Mouse (Mus musculus): ENCODE measurements at regions not wholly inside any gene's neighbourhood (a gene's known extent, or its start where the extent isn't known, plus 50 kb on each side); places are given as distances from the start of the nearest gene placed in this dataset.
A peak's percentile ranks its signal among the peaks of the same experiment; 100 is the strongest.

DNA sequence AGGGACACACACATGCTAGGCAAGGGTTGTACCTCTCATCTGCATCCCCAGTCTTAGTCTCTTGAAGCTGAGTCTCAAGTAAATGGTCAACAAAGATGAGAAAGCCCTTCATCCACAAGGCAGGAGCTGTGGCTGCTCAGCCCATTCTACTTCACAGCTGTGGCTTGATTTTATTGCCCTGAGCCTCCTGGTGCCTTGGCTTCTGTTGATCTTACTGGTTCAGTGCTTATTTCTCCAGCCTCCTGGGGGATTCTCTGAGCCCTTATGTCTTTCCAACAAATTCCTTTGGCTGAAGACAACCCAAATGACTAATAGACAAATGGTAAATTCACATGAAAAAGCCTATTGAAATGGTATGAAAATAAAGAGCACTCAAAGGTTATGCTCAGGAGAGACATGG is 167.3 kb upstream of the Fndc3a start:
- H3K4me1 ChIP-seq: no peaks in the 10 kb centered on the region
- no peak overlapping the region for H3K4me2 ChIP-seq
- no peak overlapping the region for H3K9ac ChIP-seq
- H3K9me3 ChIP-seq (replicated peaks): no peaks in the 10 kb centered on the region
- ATAC-seq: no peak
- no peaks in the 10 kb centered on the region for H3K27me3 ChIP-seq
- H3K36me3 ChIP-seq (ENCODE audit: poor library complexity, severe bottlenecking): no peaks in the 10 kb centered on the region
- H3K4me3 ChIP-seq: no peak overlapping the region
- no peak overlapping the region for H3K27ac ChIP-seq

DNA sequence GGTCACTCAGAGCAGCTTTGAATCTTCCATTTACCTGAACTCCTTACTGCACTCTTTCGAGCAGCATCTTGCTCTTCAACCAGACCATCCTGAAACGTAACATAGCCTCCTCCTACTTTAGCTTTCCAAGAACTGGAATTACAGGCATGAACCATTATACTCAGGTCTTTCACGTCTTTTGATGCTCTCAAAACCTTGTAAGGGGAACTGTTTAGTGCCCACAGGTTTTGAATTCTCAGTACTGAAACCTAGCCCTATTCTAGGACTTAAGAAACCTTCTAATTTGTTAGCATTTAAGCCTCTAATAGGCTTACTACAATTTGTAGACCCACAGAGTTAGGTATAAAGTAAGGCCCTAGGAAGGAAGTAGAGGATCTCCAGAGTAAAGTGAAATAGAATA is 163.7 kb upstream of the Fndc3a start:
- Histone ChIP-seq H3K9me3 (replicated peaks) (no peaks in the 10 kb centered on the region), H3K27ac (no peak overlapping the region), H3K4me1 (0 out of 2 replicates have a peak, but pooled peaks cover 5% of the 10 kb centered on the region), H3K9ac (no peak overlapping the region), H3K36me3 (ENCODE audit: poor library complexity, severe bottlenecking) (no peaks in the 10 kb centered on the region), H3K27me3 (no peaks in the 10 kb centered on the region), H3K4me2 (no peak overlapping the region), H3K4me3 (no peak overlapping the region)
- ATAC-seq: no peak
- 86% methylated on average over 3 of the region's 3 CpGs for WGBS

DNA sequence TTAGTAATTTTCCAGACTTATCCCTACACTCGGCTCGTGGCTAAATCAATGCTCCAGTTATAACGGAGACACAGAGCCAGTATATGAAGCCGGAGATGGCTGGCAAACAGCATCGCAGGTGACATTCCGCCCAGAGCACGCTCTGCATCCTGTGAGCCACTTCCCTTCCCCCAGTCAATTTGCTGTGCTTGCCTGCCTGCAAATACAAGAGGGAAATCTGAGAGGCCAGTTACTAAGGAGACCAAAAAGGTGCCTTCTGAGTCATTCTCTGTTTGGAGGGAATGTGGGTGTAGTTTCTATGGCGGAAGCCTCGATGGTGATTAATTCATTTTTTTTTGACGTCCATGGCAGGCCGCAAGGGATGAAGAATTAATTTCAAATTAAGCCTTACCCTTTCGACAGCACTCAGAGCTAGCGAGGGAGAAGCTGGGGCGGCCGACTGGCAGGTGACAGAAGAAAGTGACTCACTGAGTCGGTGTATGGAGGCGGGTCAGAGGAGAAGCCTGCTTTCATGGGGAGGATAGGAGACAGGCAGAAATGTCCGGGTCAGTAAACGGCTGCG is 159.5 kb upstream of the Fndc3a start:
- WGBS: 48% methylated on average over 20 of the region's 20 CpGs
- Histone ChIP-seq H3K27ac (no peak overlapping the region), H3K9ac (no peak overlapping the region), H3K4me2 (peak overlapping the region; percentile 15), H3K4me3 (no peak overlapping the region), H3K27me3 (no peaks in the 10 kb centered on the region), H3K4me1 (0 out of 2 replicates have a peak, but pooled peaks cover 5% of the 10 kb centered on the region), H3K9me3 (replicated peaks) (no peaks in the 10 kb centered on the region), H3K36me3 (ENCODE audit: poor library complexity, severe bottlenecking) (no peaks in the 10 kb centered on the region)
- ATAC-seq: peak; percentile 51; the same call in 1 of the 2 replicates

DNA sequence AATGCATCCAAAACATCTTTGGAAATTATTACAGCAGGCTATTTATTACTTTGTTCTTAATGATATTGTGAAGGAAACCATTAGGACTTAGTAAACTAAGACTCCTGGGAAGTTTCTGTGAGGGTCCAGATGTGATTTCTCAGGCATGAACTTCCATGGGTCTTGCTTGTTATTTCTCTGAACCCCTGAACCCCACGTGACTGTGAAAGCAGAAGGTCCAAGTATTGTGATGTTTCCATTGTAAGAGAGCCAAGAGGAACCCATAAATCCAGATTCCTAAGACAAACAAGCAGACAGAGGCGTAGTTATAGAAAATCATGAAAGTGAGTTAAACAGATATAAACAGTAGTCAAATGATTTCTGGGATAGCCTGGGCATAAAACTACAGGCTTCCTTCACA is 157.1 kb upstream of the Fndc3a start:
- Histone ChIP-seq H3K27ac (no peak overlapping the region), H3K9ac (no peak overlapping the region), H3K9me3 (replicated peaks) (no peaks in the 10 kb centered on the region), H3K4me3 (no peak overlapping the region), H3K4me2 (no peak overlapping the region), H3K4me1 (0 out of 2 replicates have a peak, but pooled peaks cover 5% of the 10 kb centered on the region), H3K27me3 (no peaks in the 10 kb centered on the region), H3K36me3 (ENCODE audit: poor library complexity, severe bottlenecking) (no peaks in the 10 kb centered on the region)
- WGBS: 89% methylated on average over 2 of the region's 2 CpGs
- no peak for ATAC-seq

DNA sequence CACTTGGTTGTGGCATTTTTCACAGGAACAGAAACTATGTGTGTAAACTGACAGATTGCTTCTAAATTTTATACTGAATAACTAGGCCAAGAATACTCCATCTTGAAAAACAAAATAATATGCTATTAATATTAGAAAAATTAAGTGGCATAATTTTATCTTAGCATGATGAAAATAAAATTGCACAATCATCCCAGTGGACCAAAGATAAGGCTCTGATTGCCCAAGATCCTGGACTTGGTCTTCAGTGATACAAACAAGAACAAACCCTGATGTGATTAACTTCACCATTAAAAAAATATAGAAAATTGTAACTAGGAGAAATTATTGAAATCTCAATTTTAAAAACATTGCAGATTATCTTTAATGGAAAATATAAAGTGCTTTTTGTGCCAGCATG is 155.7 kb upstream of the Fndc3a start:
- no peak overlapping the region for H3K9ac ChIP-seq
- H3K4me1 ChIP-seq: 0 out of 2 replicates have a peak, but pooled peaks cover 5% of the 10 kb centered on the region
- H3K9me3 ChIP-seq (replicated peaks): no peaks in the 10 kb centered on the region
- no peak overlapping the region for H3K4me3 ChIP-seq
- no peaks in the 10 kb centered on the region for H3K36me3 ChIP-seq (ENCODE audit: poor library complexity, severe bottlenecking)
- no peak overlapping the region for H3K27ac ChIP-seq
- no peak for ATAC-seq
- no peak overlapping the region for H3K4me2 ChIP-seq
- H3K27me3 ChIP-seq: no peaks in the 10 kb centered on the region

DNA sequence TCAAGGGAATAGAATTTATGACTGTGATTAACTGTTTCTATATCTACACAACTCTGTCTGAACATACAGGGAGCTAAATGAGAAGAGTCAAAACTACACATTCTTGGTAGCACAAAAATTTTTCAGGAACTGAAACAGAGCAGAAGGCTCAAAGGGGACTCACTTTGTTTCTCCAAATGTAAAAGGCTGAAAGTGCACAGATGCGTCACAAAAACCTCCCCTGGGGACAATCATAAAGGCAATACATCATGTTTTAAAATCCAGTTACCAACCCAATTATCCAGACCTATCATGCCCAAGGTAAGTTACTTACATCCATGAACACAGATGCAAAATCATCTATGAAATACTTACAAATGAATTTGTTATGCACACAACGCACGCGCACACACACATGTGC is 155.0 kb upstream of the Fndc3a start:
- H3K9ac ChIP-seq: no peak overlapping the region
- ATAC-seq: no peak
- no peak overlapping the region for H3K4me3 ChIP-seq
- no peaks in the 10 kb centered on the region for H3K27me3 ChIP-seq
- no peaks in the 10 kb centered on the region for H3K36me3 ChIP-seq (ENCODE audit: poor library complexity, severe bottlenecking)
- H3K27ac ChIP-seq: no peak overlapping the region
- H3K4me1 ChIP-seq: 0 out of 2 replicates have a peak, but pooled peaks cover 4% of the 10 kb centered on the region
- no peaks in the 10 kb centered on the region for H3K9me3 ChIP-seq (replicated peaks)
- WGBS: 92% methylated on average over 4 of the region's 4 CpGs
- H3K4me2 ChIP-seq: no peak overlapping the region

DNA sequence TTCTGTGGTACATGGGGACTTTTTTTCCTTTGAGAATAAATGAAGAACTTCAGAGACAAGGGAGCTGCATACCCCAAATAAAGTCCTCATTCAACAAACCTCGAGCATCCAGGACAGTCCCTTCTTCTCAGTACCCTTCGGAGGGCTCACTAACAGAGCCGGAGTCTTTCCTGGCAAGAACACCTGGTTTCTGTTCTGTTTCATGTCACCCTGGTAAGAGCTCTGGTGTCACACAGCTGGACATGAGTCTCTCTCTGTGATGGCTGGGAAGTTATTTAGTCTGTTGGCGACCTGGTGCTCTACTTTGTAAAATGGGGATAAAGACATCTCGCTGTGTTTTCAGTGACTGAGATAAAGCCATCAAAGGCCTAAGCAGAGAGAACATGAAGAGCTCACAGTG is 154.3 kb upstream of the Fndc3a start:
- no peaks in the 10 kb centered on the region for H3K36me3 ChIP-seq (ENCODE audit: poor library complexity, severe bottlenecking)
- no peak overlapping the region for H3K9ac ChIP-seq
- ATAC-seq: no peak
- H3K4me2 ChIP-seq: no peak overlapping the region
- no peak overlapping the region for H3K4me3 ChIP-seq
- WGBS: 77% methylated on average over 5 of the region's 5 CpGs
- no peaks in the 10 kb centered on the region for H3K27me3 ChIP-seq
- no peak overlapping the region for H3K27ac ChIP-seq
- H3K9me3 ChIP-seq (replicated peaks): no peaks in the 10 kb centered on the region
- no peaks in the 10 kb centered on the region for H3K4me1 ChIP-seq

DNA sequence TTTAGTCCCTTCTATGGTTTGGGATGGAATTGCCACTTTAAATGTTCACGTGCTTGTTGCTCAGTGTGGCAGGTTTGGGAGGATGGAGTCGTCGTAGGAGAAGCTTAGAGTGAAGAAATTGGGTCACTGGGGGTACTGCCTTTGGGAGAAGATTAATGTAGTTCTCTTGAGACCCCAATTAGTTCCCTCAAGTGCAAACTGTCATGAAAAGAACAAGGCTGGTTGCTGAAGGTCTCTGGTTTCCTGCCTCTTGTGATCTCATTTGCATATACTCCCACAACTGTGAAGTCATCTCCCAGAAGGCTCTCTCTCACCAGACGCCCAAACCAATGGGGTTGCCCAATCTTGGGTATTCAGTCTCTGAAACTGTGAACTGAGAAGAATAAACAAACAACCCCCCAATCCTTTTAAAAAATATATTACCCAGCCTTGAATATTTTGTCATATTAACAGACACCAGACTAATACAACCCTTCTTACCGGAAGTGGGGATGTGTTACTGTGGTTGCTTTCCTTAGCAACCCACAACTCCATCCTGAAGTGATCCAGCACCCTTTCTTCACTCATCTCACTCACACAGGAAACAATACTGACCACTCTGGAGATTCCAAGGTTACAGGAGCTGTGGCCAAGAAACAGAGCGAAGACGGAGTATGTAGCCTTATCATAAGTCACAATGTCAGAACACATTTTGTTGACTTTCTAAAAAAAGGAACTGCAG is 153.2 kb upstream of the Fndc3a start:
- 74% methylated on average over 7 of the region's 7 CpGs for WGBS
- no peak for ATAC-seq
- no peaks in the 10 kb centered on the region for H3K36me3 ChIP-seq (ENCODE audit: poor library complexity, severe bottlenecking)

DNA sequence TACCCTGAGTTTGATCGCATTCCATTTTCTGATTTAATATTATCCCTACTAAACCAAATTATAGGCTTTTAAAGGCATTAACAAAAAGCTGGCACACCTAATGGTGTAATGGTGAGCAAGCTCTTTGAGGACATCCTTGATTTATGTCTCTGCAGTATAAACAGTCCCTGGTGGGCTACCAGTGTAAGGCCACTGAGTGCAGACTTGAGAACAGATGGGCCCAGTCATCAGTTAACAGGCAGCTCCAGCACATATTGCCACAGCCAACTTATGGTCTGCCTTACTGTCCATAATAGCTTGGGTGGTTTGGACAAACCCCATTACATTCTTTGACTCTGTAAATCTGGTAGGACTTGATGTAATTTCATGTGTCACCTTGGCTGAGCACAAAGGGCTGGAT is 144.4 kb upstream of the Fndc3a start:
- H3K27me3 ChIP-seq: no peaks in the 10 kb centered on the region
- 98% methylated on average over 1 of the region's 1 CpGs for WGBS
- H3K4me1 ChIP-seq: no peaks in the 10 kb centered on the region
- no peak overlapping the region for H3K4me3 ChIP-seq
- H3K4me2 ChIP-seq: no peak overlapping the region
- no peaks in the 10 kb centered on the region for H3K9me3 ChIP-seq (replicated peaks)
- no peaks in the 10 kb centered on the region for H3K36me3 ChIP-seq (ENCODE audit: poor library complexity, severe bottlenecking)
- no peak overlapping the region for H3K9ac ChIP-seq
- no peak for ATAC-seq
- H3K27ac ChIP-seq: no peak overlapping the region

More for the DNA sequence above, 153.2 kb upstream of the Fndc3a start:
- Histone ChIP-seq H3K27me3 (no peaks in the 10 kb centered on the region), H3K4me1 (no peaks in the 10 kb centered on the region), H3K4me3 (no peak overlapping the region), H3K4me2 (no peak overlapping the region), H3K9me3 (replicated peaks) (no peaks in the 10 kb centered on the region), H3K27ac (no peak overlapping the region), H3K9ac (no peak overlapping the region)

DNA sequence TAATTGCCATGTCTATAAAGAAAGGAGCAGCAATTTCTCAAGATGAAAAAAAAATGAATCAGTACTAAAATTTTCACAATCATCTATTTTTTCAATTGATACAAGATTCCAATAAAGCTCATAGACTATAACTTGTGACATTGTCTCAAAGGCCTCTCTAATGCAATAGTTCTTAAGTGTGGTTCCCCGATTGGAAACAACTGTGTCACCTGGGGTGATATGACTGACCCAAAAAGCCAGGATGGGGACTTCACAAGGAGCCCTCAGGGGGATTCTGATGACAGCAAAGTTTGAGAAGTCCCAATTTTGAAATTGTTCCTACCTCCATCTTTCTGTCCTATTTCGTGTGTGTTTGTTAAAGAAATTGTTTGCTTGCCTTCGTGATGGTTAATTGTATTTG is 143.3 kb upstream of the Fndc3a start:
- no peaks in the 10 kb centered on the region for H3K36me3 ChIP-seq (ENCODE audit: poor library complexity, severe bottlenecking)
- no peak overlapping the region for H3K4me2 ChIP-seq
- 89% methylated on average over 3 of the region's 3 CpGs for WGBS

DNA sequence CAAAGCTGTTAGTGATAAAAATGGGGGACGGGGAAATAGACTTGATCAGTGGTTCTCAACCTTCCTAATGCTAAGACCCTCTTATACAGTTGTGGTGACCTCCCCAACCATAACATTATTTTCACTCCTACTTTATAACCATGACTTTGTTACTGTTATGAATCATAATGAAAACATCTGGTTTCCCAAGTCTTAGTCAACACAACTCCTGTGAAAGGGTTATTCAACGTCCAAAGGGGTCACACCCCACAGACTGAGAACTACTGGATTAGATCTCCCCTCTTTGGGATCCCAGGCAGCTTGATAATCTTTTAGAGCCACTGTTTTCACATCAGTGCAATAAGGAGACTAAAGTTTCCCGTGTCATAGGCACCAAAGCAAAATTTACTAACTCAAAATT is 141.1 kb upstream of the Fndc3a start:
- peaks cover 5% of the 10 kb centered on the region for H3K4me1 ChIP-seq
- no peak overlapping the region for H3K4me2 ChIP-seq
- H3K27me3 ChIP-seq: no peaks in the 10 kb centered on the region
- H3K36me3 ChIP-seq (ENCODE audit: poor library complexity, severe bottlenecking): no peaks in the 10 kb centered on the region
- H3K27ac ChIP-seq: no peak overlapping the region
- no peak overlapping the region for H3K9ac ChIP-seq
- 78% methylated on average over 3 of the region's 3 CpGs for WGBS
- ATAC-seq: no peak
- no peaks in the 10 kb centered on the region for H3K9me3 ChIP-seq (replicated peaks)
- H3K4me3 ChIP-seq: no peak overlapping the region

More for the DNA sequence above, 143.3 kb upstream of the Fndc3a start:
- Histone ChIP-seq H3K27ac (no peak overlapping the region), H3K27me3 (no peaks in the 10 kb centered on the region), H3K9ac (no peak overlapping the region), H3K4me3 (no peak overlapping the region), H3K9me3 (replicated peaks) (no peaks in the 10 kb centered on the region), H3K4me1 (no peaks in the 10 kb centered on the region)
- ATAC-seq: no peak

DNA sequence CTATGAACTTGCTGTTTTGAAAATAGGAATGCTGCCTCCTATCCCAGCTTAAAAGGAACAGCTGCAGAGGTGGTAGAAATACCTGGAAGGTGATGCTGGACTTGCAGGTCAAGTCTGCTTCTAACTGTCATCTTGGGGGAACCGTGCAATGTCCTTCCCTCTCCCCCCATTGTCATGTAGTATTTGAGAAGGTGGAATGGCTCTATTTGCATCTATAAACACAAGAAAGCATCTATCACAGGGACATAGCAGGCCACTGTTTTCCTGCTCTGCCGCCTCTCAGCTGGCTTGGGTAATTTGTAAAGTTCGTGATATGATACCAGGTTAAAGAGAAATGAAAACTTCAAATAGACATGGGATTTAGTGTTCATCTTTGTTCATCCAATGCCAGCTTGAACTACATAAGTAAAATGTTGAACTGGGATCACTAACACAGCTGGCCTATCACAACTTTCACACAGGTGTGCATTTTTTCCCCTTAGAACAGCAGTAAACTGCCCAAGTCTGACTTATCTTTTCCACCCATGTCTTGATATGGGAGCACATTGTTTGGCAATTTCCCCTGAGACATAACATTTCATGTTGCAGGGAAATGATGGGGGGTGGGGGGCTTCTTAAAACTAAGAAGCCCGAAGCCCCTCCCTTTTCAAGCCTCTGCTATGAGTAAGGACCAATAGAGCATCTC is 138.6 kb upstream of the Fndc3a start:
- Histone ChIP-seq H3K9ac (no peak overlapping the region), H3K4me2 (no peak overlapping the region), H3K9me3 (replicated peaks) (no peaks in the 10 kb centered on the region), H3K4me3 (no peak overlapping the region), H3K36me3 (ENCODE audit: poor library complexity, severe bottlenecking) (no peaks in the 10 kb centered on the region), H3K27me3 (no peaks in the 10 kb centered on the region), H3K27ac (no peak overlapping the region), H3K4me1 (peaks cover 10% of the 10 kb centered on the region)
- no peak for ATAC-seq
- 87% methylated on average over 4 of the region's 4 CpGs for WGBS
